Mouse (Mus musculus): Measurements from ENCODE around the gene Gm42517.

Gene Gm42517

GRCm38 (mm10) chr5:108349511-108350148, 18.1 kb downstream of the Gm42517 start:
- DNase-seq (ENCODE audit: extremely low spot score, low spot score): no peak

- no peak for DNase-seq (ENCODE audit: extremely low spot score, low spot score)
Measured at GRCm38 (mm10) chr5:108347843-108348242, 19.9 kb downstream of the Gm42517 start.

GRCm38 (mm10) chr5:108345313-108346071, 22.2 kb downstream of the Gm42517 start:
- no peak for DNase-seq (ENCODE audit: extremely low spot score, low spot score)

GRCm38 (mm10) chr5:108343680-108344170, 24.0 kb downstream of the Gm42517 start:
- no peak for DNase-seq (ENCODE audit: extremely low spot score, low spot score)

- DNase-seq (ENCODE audit: extremely low spot score, low spot score): no peak
Measured at GRCm38 (mm10) chr5:108338049-108338448, 29.7 kb downstream of the Gm42517 start.

- DNase-seq (ENCODE audit: extremely low spot score, low spot score): no peak
Measured at GRCm38 (mm10) chr5:108337385-108337784, 30.3 kb downstream of the Gm42517 start.

GRCm38 (mm10) chr5:108331051-108331450, 36.7 kb downstream of the Gm42517 start:
- no peak for DNase-seq (ENCODE audit: extremely low spot score, low spot score)

Measured in neural tube, embryonic 10.5 days (tissue).